In the genomic region with DNA sequence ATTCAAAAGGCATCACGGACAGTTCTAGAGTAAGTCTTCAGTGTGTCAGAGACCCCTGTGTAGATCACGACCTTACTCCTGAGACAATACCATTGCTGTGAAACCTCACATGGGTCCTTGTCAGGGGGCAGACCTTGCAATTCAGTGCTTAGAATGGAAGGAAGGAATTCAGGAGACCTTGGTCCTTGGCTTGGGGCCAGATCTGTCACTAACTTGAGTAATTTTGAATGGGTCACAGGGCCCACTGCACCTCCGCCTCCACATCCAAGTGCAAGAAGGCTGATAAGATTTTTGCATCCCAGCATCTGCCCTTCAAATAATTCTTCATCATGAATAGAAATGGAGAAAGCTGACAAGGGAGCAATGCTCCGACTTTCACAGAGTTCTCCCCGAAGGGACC, we compare ENCODE assay signal across 14 mouse cellular contexts.
"Had no signal": no experiment of that assay in that cellular context is flagged by ENCODE, and none has a peak within 500 bp of the region (broad histone marks: within the 10 kb centered on the region; RNA-seq: fewer than 3 reads in every experiment).

No protein-coding gene starts in this region.

- H3K36me3 ChIP-seq: limb, embryonic 12.5 days; liver, embryonic 15.5 days; midbrain, embryonic 15.5 days; neural tube, embryonic 12.5 days had no signal

- H3K4me3 ChIP-seq: layer of hippocampus, adult 2 months; limb, embryonic 12.5 days; liver, embryonic 15.5 days; megakaryocyte, embryonic 14.5 days; midbrain, embryonic 15.5 days; neural tube, embryonic 12.5 days had no signal

- H3K4me1 ChIP-seq: liver, embryonic 15.5 days; megakaryocyte, embryonic 14.5 days had no signal

- H3K9me3 ChIP-seq: limb, embryonic 12.5 days; liver, embryonic 15.5 days; midbrain, embryonic 15.5 days; neural tube, embryonic 12.5 days had no signal

- ATAC-seq: lung, postnatal 0 days; midbrain, embryonic 15.5 days had no signal

- H3K27me3 ChIP-seq: liver, embryonic 15.5 days; megakaryocyte, embryonic 14.5 days; neural tube, embryonic 12.5 days had no signal

- H3K9ac ChIP-seq: limb, embryonic 12.5 days; liver, embryonic 15.5 days; midbrain, embryonic 15.5 days; neural tube, embryonic 12.5 days had no signal

- DNase-seq: kidney, adult 18-20 months; kidney, postnatal 10 days; liver; thymus, postnatal 4 days had no signal

- H3K4me2 ChIP-seq: limb, embryonic 12.5 days; liver, embryonic 15.5 days; midbrain, embryonic 11.5 days; midbrain, embryonic 15.5 days; neural tube, embryonic 12.5 days had no signal

- H3K27ac ChIP-seq: layer of hippocampus, adult 2 months; limb, embryonic 12.5 days; liver, embryonic 15.5 days; macrophage; midbrain, embryonic 15.5 days; neural tube, embryonic 12.5 days; stomach, postnatal 0 days had no signal
